Mouse (Mus musculus): ENCODE data around the gene Atp1b3. TPM values are rescaled to one million over a fixed set of nuclear protein-coding genes. Genes with fewer than 3 reads are reported as not detected.
A peak's percentile ranks its signal among the peaks of the same experiment; 100 is the strongest.

The Atp1b3 gene
- total and polyA plus RNA-seq, 2 experiments from 2014 or later: 46.4 to 107 TPM

DNA sequence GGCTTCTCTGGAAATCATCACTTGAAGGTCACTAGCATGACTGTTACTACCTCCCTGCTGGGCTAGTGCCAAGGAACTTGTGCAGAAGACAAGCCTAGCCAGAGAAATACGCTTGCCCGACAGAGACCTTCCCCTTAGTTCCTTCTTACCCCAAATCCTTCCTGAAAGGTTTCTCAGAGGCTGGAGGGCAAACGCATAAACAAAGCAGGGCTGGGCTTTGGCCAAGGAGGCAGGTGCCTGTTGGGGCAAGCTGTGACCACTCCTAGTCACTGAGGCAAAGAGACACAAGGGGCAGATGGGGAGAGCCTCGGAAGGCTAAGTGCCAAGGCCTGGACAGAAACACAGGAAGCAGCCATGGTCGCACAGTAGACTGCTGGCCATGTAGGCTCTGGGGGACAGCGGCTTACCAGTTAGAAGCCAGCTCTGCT is 37.7 kb downstream of the Atp1b3 start:
- peak; percentile 51 for DNase-seq (ENCODE audit: low spot score)
- Histone ChIP-seq H3K9ac (replicated peaks; ENCODE audit: low read depth, low read length) (no peak overlapping the region; the same call in 1 of the 2 replicates), H3K36me3 (replicated peaks; ENCODE audit: control insufficient read depth, insufficient read depth, low read length) (peaks cover 12% of the 10 kb centered on the region; the same call in 1 of the 2 replicates), H3K9me3 (replicated peaks; ENCODE audit: control insufficient read depth, low read length) (no peaks in the 10 kb centered on the region), H3K27ac (ENCODE audit: low read depth) (no peak overlapping the region), H3K4me2 (ENCODE audit: low read depth, low read length) (no peak overlapping the region), H3K4me1 (ENCODE audit: control insufficient read depth, insufficient read depth) (peaks cover 14% of the 10 kb centered on the region; the same call in 1 of the 2 replicates), H3K27me3 (ENCODE audit: control insufficient read depth, insufficient read depth, low read length) (no peaks in the 10 kb centered on the region), H3K4me3 (ENCODE audit: low read depth, low read length) (no peak overlapping the region)
- peak; percentile 40 for ATAC-seq (ENCODE audit: insufficient read depth, low read depth)
- WGBS: 34% methylated on average over 6 of the region's 6 CpGs
- TF ChIP-seq EP300 (IDR thresholded peaks at IDR 0.05; ENCODE audit: low read depth) (no peak), CTCF (IDR thresholded peaks at IDR 0.05; ENCODE audit: low read depth) (no peak)

GRCm38 (mm10) chr9:96324502-96324901 is 39.7 kb downstream of the Atp1b3 start:
- WGBS: 62% methylated on average over 4 of the region's 4 CpGs
- Histone ChIP-seq H3K4me3 (ENCODE audit: low read depth, low read length) (no peak overlapping the region), H3K9ac (replicated peaks; ENCODE audit: low read depth, low read length) (no peak overlapping the region), H3K27ac (ENCODE audit: low read depth) (no peak overlapping the region), H3K4me1 (ENCODE audit: control insufficient read depth, insufficient read depth) (peaks cover 14% of the 10 kb centered on the region; the same call in 1 of the 2 replicates), H3K36me3 (replicated peaks; ENCODE audit: control insufficient read depth, insufficient read depth, low read length) (peaks cover 9% of the 10 kb centered on the region; the same call in 1 of the 2 replicates), H3K4me2 (ENCODE audit: low read depth, low read length) (no peak overlapping the region), H3K9me3 (replicated peaks; ENCODE audit: control insufficient read depth, low read length) (no peaks in the 10 kb centered on the region), H3K27me3 (ENCODE audit: control insufficient read depth, insufficient read depth, low read length) (no peaks in the 10 kb centered on the region)
- TF ChIP-seq CTCF (IDR thresholded peaks at IDR 0.05; ENCODE audit: low read depth) (no peak), EP300 (IDR thresholded peaks at IDR 0.05; ENCODE audit: low read depth) (no peak)
- DNase-seq (ENCODE audit: low spot score) (no peak), ATAC-seq (ENCODE audit: insufficient read depth, low read depth) (no peak)

GRCm38 (mm10) chr9:96322411-96323152 is 41.7 kb downstream of the Atp1b3 start:
- no peak overlapping the region for H3K4me3 ChIP-seq (ENCODE audit: low read depth, low read length)
- no peaks in the 10 kb centered on the region for H3K9me3 ChIP-seq (replicated peaks; ENCODE audit: control insufficient read depth, low read length)
- peaks cover 14% of the 10 kb centered on the region; the same call in 1 of the 2 replicates for H3K4me1 ChIP-seq (ENCODE audit: control insufficient read depth, insufficient read depth)
- no peaks in the 10 kb centered on the region for H3K27me3 ChIP-seq (ENCODE audit: control insufficient read depth, insufficient read depth, low read length)
- ATAC-seq (ENCODE audit: insufficient read depth, low read depth) (no peak), DNase-seq (ENCODE audit: low spot score) (no peak)
- H3K4me2 ChIP-seq (ENCODE audit: low read depth, low read length): no peak overlapping the region
- H3K36me3 ChIP-seq (replicated peaks; ENCODE audit: control insufficient read depth, insufficient read depth, low read length): peaks cover 18% of the 10 kb centered on the region
- H3K27ac ChIP-seq (ENCODE audit: low read depth): no peak overlapping the region
- TF ChIP-seq EP300 (IDR thresholded peaks at IDR 0.05; ENCODE audit: low read depth): no peak
- no peak for TF ChIP-seq CTCF (IDR thresholded peaks at IDR 0.05; ENCODE audit: low read depth)
- 86% methylated on average over 15 of the region's 15 CpGs for WGBS
- no peak overlapping the region for H3K9ac ChIP-seq (replicated peaks; ENCODE audit: low read depth, low read length)

DNA sequence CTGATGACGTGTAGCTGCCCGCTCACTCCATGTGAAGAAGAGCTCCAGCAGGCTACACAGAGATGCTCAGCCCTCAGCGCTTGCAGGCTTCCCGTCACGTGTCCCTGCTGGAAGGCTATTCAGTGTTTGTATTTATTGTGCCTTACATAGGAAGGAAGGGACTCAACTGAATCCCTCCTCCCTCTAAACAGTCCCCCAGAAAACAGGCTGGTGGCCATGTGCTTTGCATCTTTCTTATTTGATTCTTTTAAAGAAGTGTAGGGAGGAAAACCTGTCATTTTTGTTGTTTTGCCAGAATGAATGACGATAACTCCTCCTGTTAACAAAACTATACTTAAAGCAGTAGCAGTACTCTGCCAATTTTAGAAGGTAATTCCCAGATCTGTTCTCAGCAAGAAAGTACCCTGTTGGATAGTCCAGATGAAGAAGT is 43.7 kb downstream of the Atp1b3 start:
- TF ChIP-seq CTCF (IDR thresholded peaks at IDR 0.05; ENCODE audit: low read depth): no peak
- no peak for TF ChIP-seq EP300 (IDR thresholded peaks at IDR 0.05; ENCODE audit: low read depth)
- WGBS: 80% methylated on average over 6 of the region's 6 CpGs
- H3K9me3 ChIP-seq (replicated peaks; ENCODE audit: control insufficient read depth, low read length): no peaks in the 10 kb centered on the region
- H3K36me3 ChIP-seq (replicated peaks; ENCODE audit: control insufficient read depth, insufficient read depth, low read length): peaks cover 30% of the 10 kb centered on the region
- H3K9ac ChIP-seq (replicated peaks; ENCODE audit: low read depth, low read length): no peak overlapping the region
- no peaks in the 10 kb centered on the region for H3K27me3 ChIP-seq (ENCODE audit: control insufficient read depth, insufficient read depth, low read length)
- no peaks in the 10 kb centered on the region for H3K4me1 ChIP-seq (ENCODE audit: control insufficient read depth, insufficient read depth)
- no peak overlapping the region for H3K27ac ChIP-seq (ENCODE audit: low read depth)
- ATAC-seq (ENCODE audit: insufficient read depth, low read depth) (0 out of 2 replicates have a peak, but pooled peaks have one; percentile 36), DNase-seq (ENCODE audit: low spot score) (no peak)
- H3K4me2 ChIP-seq (ENCODE audit: low read depth, low read length): no peak overlapping the region
- no peak overlapping the region for H3K4me3 ChIP-seq (ENCODE audit: low read depth, low read length)

DNA sequence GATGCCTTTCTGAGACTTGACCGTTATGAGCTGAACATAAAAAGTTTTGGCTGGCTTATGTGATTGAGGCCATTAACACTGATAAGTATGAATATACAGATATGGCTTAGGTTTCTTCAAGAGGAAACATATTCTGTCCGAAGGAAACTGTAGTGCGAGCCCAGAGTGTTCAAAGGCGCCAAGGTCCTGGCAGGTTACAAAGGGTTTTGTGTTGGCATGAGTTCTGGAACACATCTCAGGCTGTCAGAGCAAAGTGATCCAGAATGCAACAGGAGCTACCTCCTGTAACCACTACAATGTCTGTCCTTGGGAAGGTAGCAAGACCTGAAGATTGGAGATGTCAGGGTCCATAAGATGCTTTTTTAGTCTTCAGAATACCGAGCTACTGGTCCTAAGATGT is 44.9 kb downstream of the Atp1b3 start:
- H3K27me3 ChIP-seq (ENCODE audit: control insufficient read depth, insufficient read depth, low read length): no peaks in the 10 kb centered on the region
- H3K27ac ChIP-seq (ENCODE audit: low read depth): no peak overlapping the region
- no peak for ATAC-seq (ENCODE audit: insufficient read depth, low read depth)
- no peak for TF ChIP-seq CTCF (IDR thresholded peaks at IDR 0.05; ENCODE audit: low read depth)
- no peak for TF ChIP-seq EP300 (IDR thresholded peaks at IDR 0.05; ENCODE audit: low read depth)
- no peak overlapping the region for H3K4me3 ChIP-seq (ENCODE audit: low read depth, low read length)
- 61% methylated on average over 5 of the region's 5 CpGs for WGBS
- no peaks in the 10 kb centered on the region for H3K9me3 ChIP-seq (replicated peaks; ENCODE audit: control insufficient read depth, low read length)
- H3K9ac ChIP-seq (replicated peaks; ENCODE audit: low read depth, low read length): no peak overlapping the region
- no peak overlapping the region for H3K4me2 ChIP-seq (ENCODE audit: low read depth, low read length)
- peaks cover 42% of the 10 kb centered on the region for H3K36me3 ChIP-seq (replicated peaks; ENCODE audit: control insufficient read depth, insufficient read depth, low read length)
- no peak for DNase-seq (ENCODE audit: low spot score)
- no peaks in the 10 kb centered on the region for H3K4me1 ChIP-seq (ENCODE audit: control insufficient read depth, insufficient read depth)
